Mouse (Mus musculus): ENCODE data around the gene Fam161a. TPM values are rescaled to one million over a fixed set of nuclear protein-coding genes. Genes with fewer than 3 reads are reported as not detected.
"Not testable (repeated sequence)": the region's sequence is repeated elsewhere in the genome, so short reads cannot be mapped to it uniquely, and the experiment has no call there.

Fam161a gene
- polyA plus RNA-seq, 1 experiment, result 3.2 TPM

GRCm38 (mm10) chr11:23049642-23050041, 42.3 kb downstream of the Fam161a start:
- H3K9me3 ChIP-seq (replicated peaks; ENCODE audit: control insufficient read depth, insufficient read depth, low read length, poor library complexity, severe bottlenecking), result no peaks in the 10 kb centered on the region
- H3K4me1 ChIP-seq (ENCODE audit: control insufficient read depth, insufficient read depth, low read length), result no peaks in the 10 kb centered on the region
- H3K9ac ChIP-seq (ENCODE audit: low read depth, poor library complexity, severe bottlenecking), result no peak overlapping the region
- H3K27ac ChIP-seq (ENCODE audit: insufficient read depth, low read length), result no peak overlapping the region
- H3K36me3 ChIP-seq (ENCODE audit: control insufficient read depth, insufficient read depth, low read length, poor library complexity, severe bottlenecking), result no peaks in the 10 kb centered on the region
- no peak overlapping the region for H3K4me3 ChIP-seq (ENCODE audit: low read depth, low read length)
- H3K27me3 ChIP-seq (ENCODE audit: control insufficient read depth, insufficient read depth, low read length, poor library complexity, severe bottlenecking), result no peaks in the 10 kb centered on the region
- TF ChIP-seq POLR2A (IDR thresholded peaks at IDR 0.05; ENCODE audit: insufficient read depth, low read length), result no peak
- TF ChIP-seq EP300 (IDR thresholded peaks at IDR 0.05; ENCODE audit: insufficient read depth, low read depth, low read length), result no peak
- TF ChIP-seq CTCF (IDR thresholded peaks at IDR 0.05; ENCODE audit: low read depth, low read length), result no peak

GRCm38 (mm10) chr11:23052353-23052752, 45.0 kb downstream of the Fam161a start:
- H3K27ac ChIP-seq (ENCODE audit: insufficient read depth, low read length), result no peak overlapping the region
- no peaks in the 10 kb centered on the region for H3K36me3 ChIP-seq (ENCODE audit: control insufficient read depth, insufficient read depth, low read length, poor library complexity, severe bottlenecking)
- H3K9ac ChIP-seq (ENCODE audit: low read depth, poor library complexity, severe bottlenecking), result no peak overlapping the region
- H3K27me3 ChIP-seq (ENCODE audit: control insufficient read depth, insufficient read depth, low read length, poor library complexity, severe bottlenecking), result no peaks in the 10 kb centered on the region
- TF ChIP-seq EP300 (IDR thresholded peaks at IDR 0.05; ENCODE audit: insufficient read depth, low read depth, low read length) (no peak), POLR2A (IDR thresholded peaks at IDR 0.05; ENCODE audit: insufficient read depth, low read length) (no peak), CTCF (IDR thresholded peaks at IDR 0.05; ENCODE audit: low read depth, low read length) (no peak)
- no peak overlapping the region for H3K4me3 ChIP-seq (ENCODE audit: low read depth, low read length)
- no peaks in the 10 kb centered on the region for H3K9me3 ChIP-seq (replicated peaks; ENCODE audit: control insufficient read depth, insufficient read depth, low read length, poor library complexity, severe bottlenecking)
- H3K4me1 ChIP-seq (ENCODE audit: control insufficient read depth, insufficient read depth, low read length), result no peaks in the 10 kb centered on the region

- Histone ChIP-seq H3K9ac (ENCODE audit: low read depth, poor library complexity, severe bottlenecking) (no peak overlapping the region), H3K27ac (ENCODE audit: insufficient read depth, low read length) (0 out of 2 replicates have a peak overlapping the region, but pooled peaks have one; percentile 38), H3K4me1 (ENCODE audit: control insufficient read depth, insufficient read depth, low read length) (no peaks in the 10 kb centered on the region), H3K4me3 (ENCODE audit: low read depth, low read length) (no peak overlapping the region), H3K36me3 (ENCODE audit: control insufficient read depth, insufficient read depth, low read length, poor library complexity, severe bottlenecking) (no peaks in the 10 kb centered on the region), H3K9me3 (replicated peaks; ENCODE audit: control insufficient read depth, insufficient read depth, low read length, poor library complexity, severe bottlenecking) (no peaks in the 10 kb centered on the region), H3K27me3 (ENCODE audit: control insufficient read depth, insufficient read depth, low read length, poor library complexity, severe bottlenecking) (no peaks in the 10 kb centered on the region)
- TF ChIP-seq EP300 (IDR thresholded peaks at IDR 0.05; ENCODE audit: insufficient read depth, low read depth, low read length), result no peak
- TF ChIP-seq CTCF (IDR thresholded peaks at IDR 0.05; ENCODE audit: low read depth, low read length), result no peak
- no peak for TF ChIP-seq POLR2A (IDR thresholded peaks at IDR 0.05; ENCODE audit: insufficient read depth, low read length)
Measured at GRCm38 (mm10) chr11:23063153-23063552, 55.8 kb downstream of the Fam161a start.

GRCm38 (mm10) chr11:23063857-23064256, 56.5 kb downstream of the Fam161a start:
- no peaks in the 10 kb centered on the region for H3K9me3 ChIP-seq (replicated peaks; ENCODE audit: control insufficient read depth, insufficient read depth, low read length, poor library complexity, severe bottlenecking)
- no peak overlapping the region for H3K9ac ChIP-seq (ENCODE audit: low read depth, poor library complexity, severe bottlenecking)
- no peak overlapping the region for H3K27ac ChIP-seq (ENCODE audit: insufficient read depth, low read length)
- TF ChIP-seq POLR2A (IDR thresholded peaks at IDR 0.05; ENCODE audit: insufficient read depth, low read length), result no peak
- TF ChIP-seq CTCF (IDR thresholded peaks at IDR 0.05; ENCODE audit: low read depth, low read length), result no peak
- TF ChIP-seq EP300 (IDR thresholded peaks at IDR 0.05; ENCODE audit: insufficient read depth, low read depth, low read length), result no peak
- no peaks in the 10 kb centered on the region for H3K27me3 ChIP-seq (ENCODE audit: control insufficient read depth, insufficient read depth, low read length, poor library complexity, severe bottlenecking)
- H3K4me1 ChIP-seq (ENCODE audit: control insufficient read depth, insufficient read depth, low read length), result no peaks in the 10 kb centered on the region
- H3K4me3 ChIP-seq (ENCODE audit: low read depth, low read length), result no peak overlapping the region
- H3K36me3 ChIP-seq (ENCODE audit: control insufficient read depth, insufficient read depth, low read length, poor library complexity, severe bottlenecking), result no peaks in the 10 kb centered on the region

GRCm38 (mm10) chr11:23064276-23064675, 56.9 kb downstream of the Fam161a start:
- not testable (repeated sequence) for H3K4me3 ChIP-seq (ENCODE audit: low read depth, low read length); H3K9me3 ChIP-seq (replicated peaks; ENCODE audit: control insufficient read depth, insufficient read depth, low read length, poor library complexity, severe bottlenecking); H3K36me3 ChIP-seq (ENCODE audit: control insufficient read depth, insufficient read depth, low read length, poor library complexity, severe bottlenecking); H3K4me1 ChIP-seq (ENCODE audit: control insufficient read depth, insufficient read depth, low read length); H3K9ac ChIP-seq (ENCODE audit: low read depth, poor library complexity, severe bottlenecking); H3K27me3 ChIP-seq (ENCODE audit: control insufficient read depth, insufficient read depth, low read length, poor library complexity, severe bottlenecking); H3K27ac ChIP-seq (ENCODE audit: insufficient read depth, low read length)

- no peak overlapping the region for H3K4me3 ChIP-seq (ENCODE audit: low read depth, low read length)
- no peaks in the 10 kb centered on the region for H3K27me3 ChIP-seq (ENCODE audit: control insufficient read depth, insufficient read depth, low read length, poor library complexity, severe bottlenecking)
- H3K27ac ChIP-seq (ENCODE audit: insufficient read depth, low read length), result 0 out of 2 replicates have a peak overlapping the region, but pooled peaks have one; percentile 20
- no peaks in the 10 kb centered on the region for H3K4me1 ChIP-seq (ENCODE audit: control insufficient read depth, insufficient read depth, low read length)
- H3K9me3 ChIP-seq (replicated peaks; ENCODE audit: control insufficient read depth, insufficient read depth, low read length, poor library complexity, severe bottlenecking), result no peaks in the 10 kb centered on the region
- H3K9ac ChIP-seq (ENCODE audit: low read depth, poor library complexity, severe bottlenecking), result no peak overlapping the region
- no peaks in the 10 kb centered on the region for H3K36me3 ChIP-seq (ENCODE audit: control insufficient read depth, insufficient read depth, low read length, poor library complexity, severe bottlenecking)
- TF ChIP-seq EP300 (IDR thresholded peaks at IDR 0.05; ENCODE audit: insufficient read depth, low read depth, low read length), result no peak
- TF ChIP-seq POLR2A (IDR thresholded peaks at IDR 0.05; ENCODE audit: insufficient read depth, low read length), result no peak
- TF ChIP-seq CTCF (IDR thresholded peaks at IDR 0.05; ENCODE audit: low read depth, low read length), result no peak
Measured at GRCm38 (mm10) chr11:23065167-23065668, 57.9 kb downstream of the Fam161a start.
